Mouse (Mus musculus) frontal cortex, adult 2 months (tissue): ENCODE measurements around the gene Ubr3. TPM values are rescaled to one million over a fixed set of nuclear protein-coding genes. Genes with fewer than 3 reads are reported as not detected.

ENCODE experiments used
- DNase-seq, 2 experiments: peaks; one replicate each; pipeline ENCODE4 v3.0.0; 2022; ENCODE audit warnings: low spot score in 1 of 2; ENCODE audit errors: extremely low spot score in 1 of 2
- polyA plus RNA-seq: library from polyadenylated mRNA; depleted of rRNA; stranded (reverse); fragments of >200 nt; gene quantifications from 2 replicates; pipeline ENCODE4 v1.2.3, GENCODE M21; 2012; rRNA removed

Ubr3 gene
- polyA plus RNA-seq, 1 experiment, result 105 TPM

- DNase-seq, result no peak
Observed at GRCm38 (mm10) chr2:70024454-70024853, 127.4 kb downstream of the Ubr3 start.

- DNase-seq, result peak; percentile 33 to 41
Observed at GRCm38 (mm10) chr2:70025711-70026110, 128.7 kb downstream of the Ubr3 start.

- no peak for DNase-seq
Observed at GRCm38 (mm10) chr2:70031472-70031871, 134.4 kb downstream of the Ubr3 start.

- DNase-seq, result no peak
Observed at GRCm38 (mm10) chr2:70034895-70035294, 137.8 kb downstream of the Ubr3 start.

GRCm38 (mm10) chr2:70035358-70035757 is 138.3 kb downstream of the Ubr3 start:
- no peak for DNase-seq

GRCm38 (mm10) chr2:70037221-70037620 is 140.2 kb downstream of the Ubr3 start:
- DNase-seq, result peak in 1 of 2 experiments; percentile 48

DNA sequence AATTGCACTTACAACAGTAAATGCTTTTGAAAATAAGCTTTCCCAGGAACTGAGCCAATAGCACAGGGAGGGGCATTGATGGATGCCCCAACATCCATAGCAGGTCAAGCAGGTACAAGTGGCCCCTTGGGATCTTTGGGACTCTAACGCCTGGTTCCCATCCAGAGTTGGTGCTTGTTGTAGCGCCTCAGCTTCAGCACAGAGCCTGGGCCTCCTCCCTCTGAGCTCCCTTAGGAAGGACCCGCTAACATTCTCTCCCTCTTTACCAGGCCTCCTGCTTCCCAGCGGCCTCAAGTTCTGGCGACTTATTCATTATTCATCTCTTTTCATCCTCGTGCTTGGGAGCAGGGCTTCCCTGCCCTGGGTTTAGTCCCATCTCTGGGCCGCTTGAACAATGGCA is 141.7 kb downstream of the Ubr3 start, which contains the start of gene Myo3b:
Gene Myo3b (plus strand): TSS at position 375 of the 400 bp plus-strand sequence.
- DNase-seq, result no peak

DNA sequence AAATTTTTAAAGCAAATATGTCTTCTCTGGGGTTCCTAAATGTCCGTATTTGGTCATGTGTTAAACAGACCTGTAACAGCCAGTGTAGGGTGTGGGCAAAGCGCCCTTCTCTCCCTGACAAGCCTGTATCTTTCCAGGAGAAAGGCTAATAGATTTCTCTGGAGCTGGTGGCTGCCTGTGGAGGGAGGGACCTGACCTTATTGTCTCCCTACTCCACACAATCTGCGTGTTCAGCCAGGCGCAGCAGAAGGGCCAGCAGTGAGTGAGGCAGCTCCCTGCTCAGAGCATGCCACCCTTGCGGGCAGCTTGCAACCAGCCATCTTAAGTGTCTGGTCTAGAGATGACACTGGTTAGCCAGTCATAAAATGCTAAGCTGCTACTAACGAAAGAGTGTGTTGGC is 147.4 kb downstream of the Ubr3 start:
- DNase-seq, result no peak

DNA sequence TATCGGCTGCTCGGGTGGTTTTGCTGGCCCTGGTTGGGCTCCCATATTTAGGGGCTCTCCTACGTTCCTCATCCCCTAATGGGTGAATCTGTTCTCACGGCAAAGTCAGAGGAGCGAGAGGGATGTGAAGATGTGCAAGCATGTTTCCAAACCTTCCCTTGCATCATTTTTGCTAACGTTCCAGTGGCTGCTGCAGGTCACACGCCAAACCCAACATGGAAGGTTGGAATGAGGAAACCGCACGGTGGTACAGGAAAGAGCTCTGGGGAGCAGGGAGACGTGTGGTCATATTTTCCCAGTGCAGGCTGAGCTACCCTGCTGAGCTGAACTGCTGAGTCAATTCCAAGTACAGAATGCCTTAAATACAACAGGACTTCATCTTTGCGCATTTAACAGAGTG is 150.8 kb downstream of the Ubr3 start:
- DNase-seq, result no peak

GRCm38 (mm10) chr2:70053803-70054202 is 156.8 kb downstream of the Ubr3 start:
- DNase-seq, result no peak

DNA sequence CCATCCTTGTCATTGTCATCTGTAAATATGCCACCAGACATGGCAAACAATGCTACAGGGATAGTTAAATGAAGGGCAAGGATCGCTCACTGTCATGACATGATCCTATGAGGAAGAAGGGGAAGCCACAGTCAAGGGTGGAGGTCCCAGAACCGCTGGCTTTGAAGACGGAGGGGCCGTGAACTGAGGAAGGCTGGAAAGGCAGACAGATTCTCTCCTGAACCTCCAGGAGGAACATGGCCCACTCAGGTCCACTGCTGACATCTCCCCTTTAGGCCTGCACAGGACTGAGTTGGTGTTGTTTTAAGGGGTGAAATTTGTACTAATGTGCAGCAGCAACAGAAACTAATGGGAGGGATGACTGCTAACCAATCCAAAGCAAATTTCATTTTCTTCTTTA is 161.2 kb downstream of the Ubr3 start:
- no peak for DNase-seq

DNA sequence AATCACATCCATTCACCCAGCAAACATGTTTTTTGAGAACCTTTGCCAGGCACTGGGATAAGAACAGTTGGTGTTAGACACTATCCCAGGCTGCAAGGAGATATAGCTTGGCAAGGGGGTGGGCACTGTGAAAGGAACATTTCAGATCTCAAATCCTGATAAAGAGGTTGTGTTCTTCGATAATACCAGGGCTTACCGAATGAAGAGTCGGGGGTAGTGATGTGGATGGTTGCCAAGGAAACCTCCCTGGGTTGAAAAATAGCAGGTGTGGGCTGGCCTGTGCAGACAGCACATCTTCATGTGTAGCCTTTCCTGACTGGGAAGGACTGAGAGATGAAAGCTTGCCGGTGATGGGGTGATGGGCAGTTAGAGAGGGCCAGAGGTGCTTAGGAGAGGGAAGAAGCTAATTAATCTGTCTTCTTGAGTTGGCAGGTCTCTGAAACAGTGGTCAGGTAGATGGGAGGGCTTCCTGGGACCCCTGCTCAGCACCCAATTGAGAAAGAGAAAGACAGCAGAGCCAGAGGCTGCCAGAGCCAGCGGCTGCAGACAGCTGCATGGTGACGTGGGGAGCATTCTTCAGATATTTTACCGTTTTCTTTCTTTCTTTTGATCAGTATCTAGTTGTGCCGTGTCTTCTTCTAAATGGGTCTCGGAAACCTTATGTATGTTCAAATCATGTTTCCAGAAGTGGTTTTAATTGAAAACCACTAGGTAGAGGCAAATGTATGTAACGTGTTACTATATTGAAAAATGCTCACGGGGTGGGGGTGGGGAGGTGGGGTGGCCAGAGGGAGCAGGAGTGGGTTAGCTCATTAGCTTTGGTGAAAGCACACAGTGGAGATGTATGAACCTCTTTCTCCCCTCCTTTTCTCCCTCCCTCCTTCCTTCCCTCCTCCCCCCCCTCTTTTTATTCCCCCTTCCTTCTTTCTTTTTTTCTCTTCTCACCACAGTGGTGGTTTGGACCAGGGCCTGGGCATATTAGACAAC is 163.6 kb downstream of the Ubr3 start:
- DNase-seq, result peak; percentile 11 to 52

DNA sequence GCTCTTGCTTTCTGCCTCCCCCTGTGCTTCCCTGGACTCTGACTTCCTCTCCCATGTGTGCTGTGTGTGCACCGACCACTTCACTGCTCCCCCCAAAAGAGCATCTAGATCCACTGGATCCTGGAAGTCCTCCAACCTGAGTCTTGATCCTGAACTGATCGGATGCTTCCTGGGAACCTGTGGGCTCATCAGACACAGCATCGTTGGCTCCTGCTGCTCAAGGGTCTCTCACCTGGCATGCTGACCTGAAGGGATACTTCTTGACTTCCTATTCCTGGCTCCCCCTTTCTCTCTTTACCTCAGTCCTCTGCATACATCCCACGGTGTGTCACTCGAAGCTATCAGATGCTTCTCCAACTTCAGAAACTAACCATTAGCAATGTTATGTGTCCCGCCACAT is 168.1 kb downstream of the Ubr3 start:
- no peak for DNase-seq

GRCm38 (mm10) chr2:70065729-70066300 is 168.8 kb downstream of the Ubr3 start:
- peak in 1 of 2 experiments; percentile 19 for DNase-seq

- no peak for DNase-seq
Observed at GRCm38 (mm10) chr2:70066338-70067022, 169.4 kb downstream of the Ubr3 start.

DNA sequence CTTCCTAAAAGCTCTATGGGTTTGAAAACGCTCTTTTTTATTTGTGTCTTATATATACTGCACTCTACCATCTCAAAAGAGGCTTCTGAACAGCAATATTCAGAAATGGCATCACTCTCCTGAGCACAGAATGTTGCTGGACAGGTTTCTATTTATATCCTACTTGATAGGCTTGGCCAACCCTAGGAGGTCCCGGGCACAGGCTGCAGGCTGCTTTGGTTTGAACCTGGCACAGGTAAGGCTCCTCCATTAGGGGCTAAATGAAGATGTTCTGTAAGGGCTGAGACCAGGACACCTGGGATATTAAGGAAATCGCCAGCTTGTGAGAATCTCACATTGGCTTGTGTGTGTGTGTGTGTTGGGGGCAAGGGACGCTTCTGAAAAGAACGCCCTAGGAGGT is 172.8 kb downstream of the Ubr3 start:
- DNase-seq, result no peak

Other genes starting within 250 kb of the Ubr3 start
- 0.34 and 0.42 TPM in 2 replicates for gene Klhl41, start 227.1 kb upstream of the Ubr3 start, polyA plus RNA-seq
- 14.7 and 15.1 TPM in 2 replicates for gene Fastkd1, start 183.7 kb upstream of the Ubr3 start, polyA plus RNA-seq
- gene Ppig, start 174.7 kb upstream of the Ubr3 start, polyA plus RNA-seq, result 25.0 and 27.3 TPM in 2 replicates
- gene Ccdc173, start 107.7 kb upstream of the Ubr3 start, polyA plus RNA-seq, result 3.8 and 4.4 TPM in 2 replicates
- 23.1 and 36.9 TPM in 2 replicates for gene Phospho2, start 107.6 kb upstream of the Ubr3 start, polyA plus RNA-seq
- gene Klhl23, start 75.3 kb upstream of the Ubr3 start, polyA plus RNA-seq, result 36.7 and 39.9 TPM in 2 replicates
- gene Ssb, start 35.7 kb upstream of the Ubr3 start, polyA plus RNA-seq, result 113 and 130 TPM in 2 replicates
- 14.1 and 17.3 TPM in 2 replicates for gene Mettl5, start 11.6 kb upstream of the Ubr3 start, polyA plus RNA-seq
- 0.96 and 0.99 TPM in 2 replicates for gene Myo3b, start 141.9 kb downstream of the Ubr3 start, polyA plus RNA-seq